Mouse (Mus musculus) small intestine, adult 10 weeks (tissue): ENCODE data around the gene Gm6793. TPM values are rescaled to one million over a fixed set of nuclear protein-coding genes. Genes with fewer than 3 reads are reported as not detected.

Source experiments
- polyA plus RNA-seq: library from polyadenylated mRNA; stranded (reverse); fragments of 350-450 nt; fragmentation: Illumina TruSeq; extraction: RNeasy Lipid Tissue Mini Kit (QIAGEN cat#74804); gene quantifications from one replicate; pipeline ENCODE4 v1.2.3, GENCODE M21; 2014; ENCODE audit warnings: low replicate concordance

Gene Gm6793
- 2.2 TPM for polyA plus RNA-seq

GRCm38 (mm10) chr8:112014936-112015335 lies at the start of gene Gm6793:
Gm6793 (minus strand) TSS chr8:112015036.

GRCm38 (mm10) chr8:112010997-112011815 lies 3.6 kb downstream of the Gm6793 start, which contains the start of the genes Kars and Terf2ip:
Kars (minus strand) TSS chr8:112011323.
Terf2ip (plus strand) TSS chr8:112011398.

GRCm38 (mm10) chr8:111992013-111992702 lies 22.7 kb downstream of the Gm6793 start, which contains the start of gene Adat1:
Adat1 (minus strand) TSS chr8:111992302.

Other genes with a start within 250 kb of the Gm6793 start
- gene Cfdp1, start 160.7 kb downstream of the Gm6793 start, polyA plus RNA-seq: 59.6 TPM
- 41.7 TPM for gene Tmem170, start 138.3 kb downstream of the Gm6793 start, polyA plus RNA-seq
- gene Chst5, start 104.6 kb downstream of the Gm6793 start, polyA plus RNA-seq: not detected
- 0.52 TPM for gene Tmem231, start 81.2 kb downstream of the Gm6793 start, polyA plus RNA-seq
- gene Gabarapl2, start 74.3 kb downstream of the Gm6793 start, polyA plus RNA-seq: 154 TPM
- gene Adat1, start 22.7 kb downstream of the Gm6793 start, polyA plus RNA-seq: 1.2 TPM
- 16.3 TPM for gene Kars, start 3.7 kb downstream of the Gm6793 start, polyA plus RNA-seq
- gene Terf2ip, start 3.6 kb downstream of the Gm6793 start, polyA plus RNA-seq: 12.1 TPM